Mouse (Mus musculus): Measurements from ENCODE around the gene Olfr1015. TPM values are rescaled to one million over a fixed set of nuclear protein-coding genes. Genes with fewer than 3 reads are reported as not detected.

Gene Olfr1015
- total and polyA plus RNA-seq, 2 experiments from 2014 or later, result not detected

DNA sequence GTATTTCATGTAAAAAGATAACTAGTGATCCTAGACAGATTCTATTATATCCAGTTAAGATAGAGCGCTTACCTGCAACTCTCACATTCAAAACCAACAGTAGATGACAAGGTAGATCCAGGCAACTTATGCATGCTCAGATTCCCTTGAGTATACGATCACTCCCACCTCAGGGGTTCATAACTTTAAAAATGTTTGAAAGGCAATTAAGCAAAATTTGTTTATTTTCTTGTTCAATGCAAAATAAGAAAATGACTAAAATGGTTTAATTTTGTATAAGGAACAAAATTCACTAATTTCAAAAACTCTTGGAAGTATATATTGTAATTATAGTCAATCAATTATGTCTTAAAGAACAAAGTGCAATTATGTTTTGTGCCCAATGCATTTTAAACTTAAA, 20.6 kb downstream of the Olfr1015 start, which contains the start of gene Olfr1016:
Gene Olfr1016, minus strand, starts transcription at position 101 of the 400 bp plus-strand sequence.
- H3K4me2 ChIP-seq (ENCODE audit: low read depth, low read length), result no peak within 1 kb of the TSS

DNA sequence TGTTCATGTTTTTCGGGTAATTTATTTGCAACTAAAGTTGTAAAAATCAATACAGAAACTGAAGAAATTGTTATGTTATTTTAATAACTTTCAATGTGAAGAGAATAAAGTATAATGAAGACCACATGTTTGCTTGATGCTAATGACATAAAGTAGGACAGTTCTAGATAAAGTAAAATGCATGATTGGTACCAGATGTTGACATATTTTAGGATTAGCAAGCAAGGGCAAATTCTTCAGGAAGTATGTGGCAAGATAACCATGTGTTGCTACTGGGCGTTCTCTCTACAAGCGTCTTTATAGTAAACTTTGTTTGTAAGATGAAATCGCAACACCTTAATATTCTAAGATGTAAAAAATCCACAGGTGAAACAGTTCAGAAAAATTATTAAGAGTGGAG, 22.7 kb downstream of the Olfr1015 start:
- no peak for TF ChIP-seq EP300 (IDR thresholded peaks at IDR 0.05; ENCODE audit: low read depth)
- TF ChIP-seq CTCF (IDR thresholded peaks at IDR 0.05; ENCODE audit: low read depth), result no peak
- no peaks in the 10 kb centered on the region for H3K9me3 ChIP-seq (replicated peaks; ENCODE audit: control insufficient read depth, low read length)

More for the DNA sequence above, 20.6 kb downstream of the Olfr1015 start, which contains the start of gene Olfr1016:
- Histone ChIP-seq H3K27me3 (ENCODE audit: control insufficient read depth, insufficient read depth, low read length) (no peaks in the 10 kb centered on the region), H3K4me3 (ENCODE audit: low read depth, low read length) (no peak within 1 kb of the TSS), H3K36me3 (replicated peaks; ENCODE audit: control insufficient read depth, insufficient read depth, low read length) (no peaks in the 10 kb centered on the region), H3K4me1 (ENCODE audit: control insufficient read depth, insufficient read depth) (no peaks in the 10 kb centered on the region), H3K9ac (replicated peaks; ENCODE audit: low read depth, low read length) (no peak within 1 kb of the TSS), H3K27ac (ENCODE audit: low read depth) (no peak within 1 kb of the TSS), H3K9me3 (replicated peaks; ENCODE audit: control insufficient read depth, low read length) (no peaks in the 10 kb centered on the region)
- ATAC-seq (ENCODE audit: insufficient read depth, low read depth) (no peak), DNase-seq (ENCODE audit: low spot score) (no peak)
- WGBS, result 79% methylated on average over 2 of the region's 2 CpGs
- TF ChIP-seq CTCF (IDR thresholded peaks at IDR 0.05; ENCODE audit: low read depth) (no peak), EP300 (IDR thresholded peaks at IDR 0.05; ENCODE audit: low read depth) (no peak)

DNA sequence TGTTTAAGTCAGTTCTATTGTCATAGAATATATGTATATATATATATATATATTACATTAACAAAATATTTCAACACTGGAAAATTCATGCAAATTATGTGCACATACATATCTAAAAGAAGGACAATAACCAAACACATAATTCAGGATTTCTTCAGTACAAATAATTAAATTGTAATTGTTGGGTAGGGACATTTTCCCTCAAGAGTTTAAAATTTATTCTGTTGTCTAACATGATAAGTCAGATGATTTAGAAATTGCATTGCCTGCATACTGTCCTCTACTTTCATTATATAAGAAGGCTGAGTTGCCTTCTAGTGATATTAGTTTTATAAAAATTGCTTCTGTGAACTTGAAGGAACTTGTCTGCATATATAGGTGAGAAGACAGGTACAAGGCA, 36.4 kb downstream of the Olfr1015 start, which contains the start of gene Olfr1018:
Gene Olfr1018, plus strand, starts transcription at position 301 of the 400 bp plus-strand sequence.
- TF ChIP-seq EP300 (IDR thresholded peaks at IDR 0.05; ENCODE audit: low read depth) (no peak), CTCF (IDR thresholded peaks at IDR 0.05; ENCODE audit: low read depth) (no peak)
- DNase-seq (ENCODE audit: low spot score), result no peak
- H3K4me1 ChIP-seq (ENCODE audit: control insufficient read depth, insufficient read depth), result no peaks in the 10 kb centered on the region
- no peaks in the 10 kb centered on the region for H3K36me3 ChIP-seq (replicated peaks; ENCODE audit: control insufficient read depth, insufficient read depth, low read length)
- ATAC-seq (ENCODE audit: insufficient read depth, low read depth), result no peak
- H3K27me3 ChIP-seq (ENCODE audit: control insufficient read depth, insufficient read depth, low read length), result no peaks in the 10 kb centered on the region
- no peak within 1 kb of the TSS for H3K4me3 ChIP-seq (ENCODE audit: low read depth, low read length)
- no peak within 1 kb of the TSS for H3K27ac ChIP-seq (ENCODE audit: low read depth)
- H3K9ac ChIP-seq (replicated peaks; ENCODE audit: low read depth, low read length), result no peak within 1 kb of the TSS
- H3K4me2 ChIP-seq (ENCODE audit: low read depth, low read length), result no peak within 1 kb of the TSS
- no peaks in the 10 kb centered on the region for H3K9me3 ChIP-seq (replicated peaks; ENCODE audit: control insufficient read depth, low read length)

More for the DNA sequence above, 22.7 kb downstream of the Olfr1015 start:
- H3K9ac ChIP-seq (replicated peaks; ENCODE audit: low read depth, low read length), result no peak overlapping the region
- no peak overlapping the region for H3K4me3 ChIP-seq (ENCODE audit: low read depth, low read length)
- H3K36me3 ChIP-seq (replicated peaks; ENCODE audit: control insufficient read depth, insufficient read depth, low read length), result no peaks in the 10 kb centered on the region
- WGBS, result 67% methylated on average over 4 of the region's 4 CpGs
- no peaks in the 10 kb centered on the region for H3K4me1 ChIP-seq (ENCODE audit: control insufficient read depth, insufficient read depth)
- no peak for ATAC-seq (ENCODE audit: insufficient read depth, low read depth)
- H3K27ac ChIP-seq (ENCODE audit: low read depth), result no peak overlapping the region
- DNase-seq (ENCODE audit: low spot score), result no peak
- no peaks in the 10 kb centered on the region for H3K27me3 ChIP-seq (ENCODE audit: control insufficient read depth, insufficient read depth, low read length)
- no peak overlapping the region for H3K4me2 ChIP-seq (ENCODE audit: low read depth, low read length)

Other genes with a start within 250 kb of the Olfr1015 start
- gene Olfr996, start 202.8 kb upstream of the Olfr1015 start, total RNA-seq (2014; rRNA removed; ENCODE audit: low replicate concordance), result not detected in 2 replicates
- not detected in 2 replicates for gene Olfr996, start 202.8 kb upstream of the Olfr1015 start, polyA plus RNA-seq (2015; fragmentation: Nextera tagmentation; extraction: Ambion mirVana)
- not detected in 2 replicates for gene Olfr998, start 193.1 kb upstream of the Olfr1015 start, total RNA-seq (2014; rRNA removed; ENCODE audit: low replicate concordance)
- not detected in 2 replicates for gene Olfr998, start 193.1 kb upstream of the Olfr1015 start, polyA plus RNA-seq (2015; fragmentation: Nextera tagmentation; extraction: Ambion mirVana)
- gene Olfr1000, start 170.1 kb upstream of the Olfr1015 start, total RNA-seq (2014; rRNA removed; ENCODE audit: low replicate concordance), result not detected in 2 replicates
- gene Olfr1000, start 170.1 kb upstream of the Olfr1015 start, polyA plus RNA-seq (2015; fragmentation: Nextera tagmentation; extraction: Ambion mirVana), result not detected in 2 replicates
- gene Olfr1002, start 131.3 kb upstream of the Olfr1015 start, total RNA-seq (2014; rRNA removed; ENCODE audit: low replicate concordance), result not detected in 2 replicates
- not detected in 2 replicates for gene Olfr1002, start 131.3 kb upstream of the Olfr1015 start, polyA plus RNA-seq (2015; fragmentation: Nextera tagmentation; extraction: Ambion mirVana)
- not detected in 2 replicates for gene Olfr154, start 117.6 kb upstream of the Olfr1015 start, total RNA-seq (2014; rRNA removed; ENCODE audit: low replicate concordance)
- gene Olfr154, start 117.6 kb upstream of the Olfr1015 start, polyA plus RNA-seq (2015; fragmentation: Nextera tagmentation; extraction: Ambion mirVana), result not detected in 2 replicates
- not detected in 2 replicates for gene Olfr1006, start 103.2 kb upstream of the Olfr1015 start, total RNA-seq (2014; rRNA removed; ENCODE audit: low replicate concordance)
- not detected in 2 replicates for gene Olfr1006, start 103.2 kb upstream of the Olfr1015 start, polyA plus RNA-seq (2015; fragmentation: Nextera tagmentation; extraction: Ambion mirVana)
- not detected in 2 replicates for gene Olfr1008, start 92.6 kb upstream of the Olfr1015 start, total RNA-seq (2014; rRNA removed; ENCODE audit: low replicate concordance)
- gene Olfr1008, start 92.6 kb upstream of the Olfr1015 start, polyA plus RNA-seq (2015; fragmentation: Nextera tagmentation; extraction: Ambion mirVana), result not detected in 2 replicates
- not detected in 2 replicates for gene Olfr1009, start 66.6 kb upstream of the Olfr1015 start, total RNA-seq (2014; rRNA removed; ENCODE audit: low replicate concordance)
- not detected in 2 replicates for gene Olfr1009, start 66.6 kb upstream of the Olfr1015 start, polyA plus RNA-seq (2015; fragmentation: Nextera tagmentation; extraction: Ambion mirVana)
- not detected in 2 replicates for gene Olfr1012, start 19.3 kb upstream of the Olfr1015 start, total RNA-seq (2014; rRNA removed; ENCODE audit: low replicate concordance)
- gene Olfr1012, start 19.3 kb upstream of the Olfr1015 start, polyA plus RNA-seq (2015; fragmentation: Nextera tagmentation; extraction: Ambion mirVana), result not detected in 2 replicates
- not detected in 2 replicates for gene Olfr1013, start 14.9 kb upstream of the Olfr1015 start, total RNA-seq (2014; rRNA removed; ENCODE audit: low replicate concordance)
- gene Olfr1013, start 14.9 kb upstream of the Olfr1015 start, polyA plus RNA-seq (2015; fragmentation: Nextera tagmentation; extraction: Ambion mirVana), result not detected in 2 replicates
- not detected in 2 replicates for gene Olfr1014, start 9.3 kb upstream of the Olfr1015 start, total RNA-seq (2014; rRNA removed; ENCODE audit: low replicate concordance)
- gene Olfr1014, start 9.3 kb upstream of the Olfr1015 start, polyA plus RNA-seq (2015; fragmentation: Nextera tagmentation; extraction: Ambion mirVana), result not detected in 2 replicates
- gene Olfr1016, start 20.5 kb downstream of the Olfr1015 start, total RNA-seq (2014; rRNA removed; ENCODE audit: low replicate concordance), result not detected in 2 replicates
- not detected in 2 replicates for gene Olfr1016, start 20.5 kb downstream of the Olfr1015 start, polyA plus RNA-seq (2015; fragmentation: Nextera tagmentation; extraction: Ambion mirVana)
- gene Olfr1018, start 36.5 kb downstream of the Olfr1015 start, total RNA-seq (2014; rRNA removed; ENCODE audit: low replicate concordance), result not detected in 2 replicates
- not detected in 2 replicates for gene Olfr1018, start 36.5 kb downstream of the Olfr1015 start, polyA plus RNA-seq (2015; fragmentation: Nextera tagmentation; extraction: Ambion mirVana)
- gene Olfr1019, start 63.5 kb downstream of the Olfr1015 start, total RNA-seq (2014; rRNA removed; ENCODE audit: low replicate concordance), result not detected in 2 replicates
- gene Olfr1019, start 63.5 kb downstream of the Olfr1015 start, polyA plus RNA-seq (2015; fragmentation: Nextera tagmentation; extraction: Ambion mirVana), result not detected in 2 replicates
- gene Olfr1020, start 65.0 kb downstream of the Olfr1015 start, total RNA-seq (2014; rRNA removed; ENCODE audit: low replicate concordance), result not detected in 2 replicates
- not detected in 2 replicates for gene Olfr1020, start 65.0 kb downstream of the Olfr1015 start, polyA plus RNA-seq (2015; fragmentation: Nextera tagmentation; extraction: Ambion mirVana)
- gene Olfr1022, start 86.6 kb downstream of the Olfr1015 start, total RNA-seq (2014; rRNA removed; ENCODE audit: low replicate concordance), result not detected in 2 replicates
- not detected in 2 replicates for gene Olfr1022, start 86.6 kb downstream of the Olfr1015 start, polyA plus RNA-seq (2015; fragmentation: Nextera tagmentation; extraction: Ambion mirVana)
- gene Olfr1023, start 103.6 kb downstream of the Olfr1015 start, total RNA-seq (2014; rRNA removed; ENCODE audit: low replicate concordance), result not detected in 2 replicates
- gene Olfr1023, start 103.6 kb downstream of the Olfr1015 start, polyA plus RNA-seq (2015; fragmentation: Nextera tagmentation; extraction: Ambion mirVana), result not detected in 2 replicates
- not detected in 2 replicates for gene Olfr1024, start 123.0 kb downstream of the Olfr1015 start, total RNA-seq (2014; rRNA removed; ENCODE audit: low replicate concordance)
- not detected in 2 replicates for gene Olfr1024, start 123.0 kb downstream of the Olfr1015 start, polyA plus RNA-seq (2015; fragmentation: Nextera tagmentation; extraction: Ambion mirVana)
- not detected in 2 replicates for gene Olfr1025-ps1, start 133.2 kb downstream of the Olfr1015 start, total RNA-seq (2014; rRNA removed; ENCODE audit: low replicate concordance)
- gene Olfr1025-ps1, start 133.2 kb downstream of the Olfr1015 start, polyA plus RNA-seq (2015; fragmentation: Nextera tagmentation; extraction: Ambion mirVana), result not detected in 2 replicates
- not detected in 2 replicates for gene Olfr1026, start 139.5 kb downstream of the Olfr1015 start, total RNA-seq (2014; rRNA removed; ENCODE audit: low replicate concordance)
- not detected in 2 replicates for gene Olfr1026, start 139.5 kb downstream of the Olfr1015 start, polyA plus RNA-seq (2015; fragmentation: Nextera tagmentation; extraction: Ambion mirVana)
- gene Olfr1028, start 168.4 kb downstream of the Olfr1015 start, total RNA-seq (2014; rRNA removed; ENCODE audit: low replicate concordance), result not detected in 2 replicates
- gene Olfr1028, start 168.4 kb downstream of the Olfr1015 start, polyA plus RNA-seq (2015; fragmentation: Nextera tagmentation; extraction: Ambion mirVana), result not detected in 2 replicates
- not detected in 2 replicates for gene Olfr1029, start 191.9 kb downstream of the Olfr1015 start, total RNA-seq (2014; rRNA removed; ENCODE audit: low replicate concordance)
- gene Olfr1029, start 191.9 kb downstream of the Olfr1015 start, polyA plus RNA-seq (2015; fragmentation: Nextera tagmentation; extraction: Ambion mirVana), result not detected in 2 replicates
- not detected in 2 replicates for gene Olfr1030, start 197.3 kb downstream of the Olfr1015 start, total RNA-seq (2014; rRNA removed; ENCODE audit: low replicate concordance)
- gene Olfr1030, start 197.3 kb downstream of the Olfr1015 start, polyA plus RNA-seq (2015; fragmentation: Nextera tagmentation; extraction: Ambion mirVana), result not detected in 2 replicates
- not detected in 2 replicates for gene Olfr1031, start 208.3 kb downstream of the Olfr1015 start, total RNA-seq (2014; rRNA removed; ENCODE audit: low replicate concordance)
- gene Olfr1031, start 208.3 kb downstream of the Olfr1015 start, polyA plus RNA-seq (2015; fragmentation: Nextera tagmentation; extraction: Ambion mirVana), result not detected in 2 replicates
- not detected in 2 replicates for gene Olfr1032, start 223.5 kb downstream of the Olfr1015 start, total RNA-seq (2014; rRNA removed; ENCODE audit: low replicate concordance)
- gene Olfr1032, start 223.5 kb downstream of the Olfr1015 start, polyA plus RNA-seq (2015; fragmentation: Nextera tagmentation; extraction: Ambion mirVana), result not detected in 2 replicates
- gene Olfr1033, start 238.6 kb downstream of the Olfr1015 start, total RNA-seq (2014; rRNA removed; ENCODE audit: low replicate concordance), result 0.31 and 4.0 TPM in 2 replicates
- 4.0 and 5.4 TPM in 2 replicates for gene Olfr1033, start 238.6 kb downstream of the Olfr1015 start, polyA plus RNA-seq (2015; fragmentation: Nextera tagmentation; extraction: Ambion mirVana)